Mouse (Mus musculus): ENCODE data around the gene Sgk1. TPM values are rescaled to one million over a fixed set of nuclear protein-coding genes. Genes with fewer than 3 reads are reported as not detected.
"Not testable (repeated sequence)": the region's sequence is repeated elsewhere in the genome, so short reads cannot be mapped to it uniquely, and the experiment has no call there.

Gene Sgk1
- polyA plus RNA-seq, 1 experiment from 2014 or later: 29.6 TPM

DNA sequence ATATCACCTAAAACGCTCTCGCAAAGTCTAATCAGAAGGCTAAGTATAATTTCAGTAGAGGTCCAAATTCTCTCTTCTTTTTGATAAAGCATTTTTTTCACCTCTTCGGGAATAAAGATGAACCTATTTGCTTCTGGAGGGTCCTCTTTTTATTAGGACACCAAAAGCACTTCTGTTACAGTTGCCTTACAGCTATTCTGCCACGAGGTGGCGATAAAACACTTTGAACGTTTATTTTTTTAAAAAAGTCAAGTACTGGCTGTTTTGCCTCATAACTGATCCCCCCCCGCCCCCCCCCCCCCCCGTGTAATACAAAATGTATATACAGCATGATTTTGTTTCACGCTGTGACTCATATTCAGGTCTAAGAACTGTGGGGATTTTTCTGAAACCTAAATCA is 152.3 kb downstream of the Sgk1 start:
- no peaks in the 10 kb centered on the region for H3K27me3 ChIP-seq (replicated peaks; ENCODE audit: control insufficient read depth, insufficient read depth, low read length)
- H3K27ac ChIP-seq (ENCODE audit: low read depth): no peak overlapping the region
- H3K9ac ChIP-seq (ENCODE audit: low read length): no peak overlapping the region
- no peaks in the 10 kb centered on the region for H3K4me1 ChIP-seq (replicated peaks; ENCODE audit: control insufficient read depth, insufficient read depth, low read length)
- no peak for DNase-seq (ENCODE audit: low spot score)
- no peaks in the 10 kb centered on the region for H3K9me3 ChIP-seq (ENCODE audit: control insufficient read depth, low read length)
- no peaks in the 10 kb centered on the region for H3K36me3 ChIP-seq (ENCODE audit: control insufficient read depth, insufficient read depth, low read length)
- 12% methylated on average over 9 of the region's 9 CpGs for WGBS
- H3K4me2 ChIP-seq (ENCODE audit: low read length): no peak overlapping the region
- ATAC-seq (replicated peaks; ENCODE audit: low FRiP score, low TSS enrichment, low read depth): no peak
- H3K4me3 ChIP-seq (ENCODE audit: low read depth, low read length): no peak overlapping the region

DNA sequence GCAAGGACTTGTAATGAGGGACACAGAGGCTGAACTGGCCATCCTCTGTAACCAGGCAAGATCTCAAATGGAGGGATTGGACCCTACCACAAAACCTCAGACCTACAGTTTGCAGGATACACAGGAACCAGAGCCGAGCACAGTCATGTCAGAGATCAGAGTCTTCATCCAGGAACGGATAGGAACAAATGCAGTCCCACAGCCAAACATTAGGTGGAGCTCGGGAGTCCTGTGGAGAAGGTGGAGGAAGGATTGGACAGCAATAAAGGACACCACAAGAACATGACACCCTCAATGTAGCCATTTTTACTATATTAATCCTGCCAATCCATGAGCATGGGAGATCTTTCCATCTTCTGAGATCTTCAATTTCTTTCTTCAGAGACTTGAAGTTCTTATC is 154.3 kb downstream of the Sgk1 start:
- not testable (repeated sequence) for H3K4me2 ChIP-seq (ENCODE audit: low read length); H3K27me3 ChIP-seq (replicated peaks; ENCODE audit: control insufficient read depth, insufficient read depth, low read length); H3K9me3 ChIP-seq (ENCODE audit: control insufficient read depth, low read length); H3K36me3 ChIP-seq (ENCODE audit: control insufficient read depth, insufficient read depth, low read length); H3K27ac ChIP-seq (ENCODE audit: low read depth); ATAC-seq (replicated peaks; ENCODE audit: low FRiP score, low TSS enrichment, low read depth); H3K9ac ChIP-seq (ENCODE audit: low read length); H3K4me3 ChIP-seq (ENCODE audit: low read depth, low read length); H3K4me1 ChIP-seq (replicated peaks; ENCODE audit: control insufficient read depth, insufficient read depth, low read length)
- 10% methylated on average over 3 of the region's 3 CpGs for WGBS
- DNase-seq (ENCODE audit: low spot score): peak; percentile 75

Other genes with a start within 250 kb of the Sgk1 start
- not detected in 2 replicates for gene 4930444G20Rik, start 185.9 kb downstream of the Sgk1 start, polyA plus RNA-seq (2014; fragmentation: Nextera tagmentation; extraction: Ambion mirVana)

All from intestine, embryonic 14.5 days (tissue).